Mouse (Mus musculus) C2C12 (cell line): ENCODE results near the gene Exosc3.

Source experiments
- CTCF ChIP-seq: IDR thresholded peaks from one replicate; pipeline ENCODE4 v1.5.1; 2011; ENCODE audit not compliant: control insufficient read depth, insufficient read depth, insufficient read length
- MYOG ChIP-seq: IDR thresholded peaks from one replicate; pipeline ENCODE4 v1.6.1; 2011; ENCODE audit not compliant: control insufficient read depth, insufficient read length; ENCODE audit errors: extremely low read depth

GRCm38 (mm10) chr4:45279292-45279691, 63.2 kb downstream of the Exosc3 start:
- no peak for TF ChIP-seq CTCF
- TF ChIP-seq MYOG = no peak
